Mouse (Mus musculus) G1E (cell line): ENCODE measurements around the gene C1rb.
"Not testable (repeated sequence)": the region's sequence is repeated elsewhere in the genome, so short reads cannot be mapped to it uniquely, and the experiment has no call there.

Experiments used
- CTCF ChIP-seq: IDR thresholded peaks from 2 replicates; pipeline ENCODE4 v1.5.1; 2012; ENCODE audit warnings: low read depth, low read length, inconsistent platforms, mixed read lengths
- GATA1 ChIP-seq: IDR thresholded peaks from 2 replicates; pipeline ENCODE4 v1.6.1; 2012; ENCODE audit warnings: borderline replicate concordance, low read length, inconsistent platforms, mixed read lengths

DNA sequence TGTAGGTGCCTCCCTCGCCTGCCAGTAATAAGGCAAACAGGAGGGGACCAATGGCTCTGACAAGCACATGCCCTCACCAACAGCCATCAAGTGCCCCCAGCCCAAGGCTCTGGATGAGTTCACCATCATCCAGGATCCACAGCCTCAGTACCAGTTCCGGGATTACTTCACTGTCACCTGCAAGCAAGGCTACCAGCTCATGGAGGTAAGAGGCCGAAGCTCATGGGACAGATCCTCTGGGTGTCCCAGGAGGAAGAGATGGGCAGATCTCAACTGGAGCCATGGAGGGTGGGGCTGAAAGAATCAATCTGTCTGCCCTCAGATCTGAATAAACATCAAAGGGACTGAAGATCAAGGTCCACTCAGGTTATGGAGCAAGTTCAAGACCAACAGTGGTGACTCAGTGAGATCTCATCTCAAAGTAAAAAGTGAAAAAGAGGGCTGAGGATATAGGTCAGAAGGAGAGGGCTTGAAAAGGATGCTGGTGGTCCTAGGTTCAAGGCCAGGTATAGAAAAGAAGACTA is 5.1 kb downstream of the C1rb start:
- not testable (repeated sequence) for TF ChIP-seq CTCF, GATA1
